In genomic region chr6:58985186-58985585, GRCm38 (mm10) we compare ENCODE assay signal across 21 mouse cellular contexts. TPM values are rescaled to one million over a fixed set of nuclear protein-coding genes. Genes with fewer than 3 reads are reported as not detected.
DNase-seq lines count a peak whose midpoint lies in the region; ATAC-seq and TF ChIP-seq lines count a peak whose summit lies in the region.
"Had no signal": no experiment of that assay in that cellular context is flagged by ENCODE, and none has a peak within 500 bp of the region (broad histone marks: within the 10 kb centered on the region; RNA-seq: fewer than 3 reads in every experiment).

No protein-coding gene starts in this region.

- in situ Hi-C loops in CH12.LX (cut with MboI; ENCODE audit: low pct_ligation_motif_present, low pct_unique_long_range_greater_than_20kb, low sequenced_read_pairs): no loop called here

- H3K79me2 ChIP-seq in CH12.LX (replicated peaks; ENCODE audit: control insufficient read depth, extremely low read depth, insufficient read depth, poor library complexity, severe bottlenecking): no peaks in the 10 kb centered on the region

- TF ChIP-seq RAD21 in CH12.LX (IDR thresholded peaks at IDR 0.05; ENCODE audit: low read depth, low read length): peak; percentile 45

- H3K4me2 ChIP-seq in forebrain, embryonic 14.5 days (ENCODE audit: low read length): no peak overlapping the region
- no peak overlapping the region for H3K4me2 ChIP-seq in forebrain, embryonic 15.5 days (replicated peaks)
- no peak overlapping the region for H3K4me2 ChIP-seq in hindbrain, postnatal 0 days (ENCODE audit: low read depth, low read length)
- H3K4me2 ChIP-seq in hindbrain, embryonic 12.5 days (replicated peaks): no peak overlapping the region
- H3K4me2 ChIP-seq in liver, postnatal 0 days (ENCODE audit: low read depth, low read length): no peak overlapping the region
- no peak overlapping the region for H3K4me2 ChIP-seq in liver, embryonic 11.5 days
- H3K4me2 ChIP-seq in CH12.LX (ENCODE audit: insufficient read depth, low read depth, poor library complexity, severe bottlenecking): no peak overlapping the region
- H3K4me2 ChIP-seq: embryonic facial prominence, embryonic 15.5 days; limb, embryonic 15.5 days had no signal

- H3K9me3 ChIP-seq in forebrain, embryonic 14.5 days (replicated peaks; ENCODE audit: control insufficient read depth, low read length): no peaks in the 10 kb centered on the region
- H3K9me3 ChIP-seq in forebrain, embryonic 15.5 days: no peaks in the 10 kb centered on the region
- H3K9me3 ChIP-seq in hindbrain, postnatal 0 days (ENCODE audit: low read length): no peaks in the 10 kb centered on the region
- H3K9me3 ChIP-seq in hindbrain, embryonic 12.5 days (replicated peaks): no peaks in the 10 kb centered on the region
- H3K9me3 ChIP-seq in liver, postnatal 0 days (ENCODE audit: low read length): no peaks in the 10 kb centered on the region
- H3K9me3 ChIP-seq in liver, embryonic 11.5 days (ENCODE audit: control insufficient read depth, low read length): no peaks in the 10 kb centered on the region
- no peaks in the 10 kb centered on the region for H3K9me3 ChIP-seq in CH12.LX (replicated peaks; ENCODE audit: low read length)
- H3K9me3 ChIP-seq: embryonic facial prominence, embryonic 15.5 days; hindbrain, embryonic 10.5 days; limb, embryonic 15.5 days had no signal

- H3K27ac ChIP-seq in forebrain, embryonic 14.5 days (ENCODE audit: low read depth, low read length): no peak overlapping the region
- no peak overlapping the region for H3K27ac ChIP-seq in forebrain, embryonic 15.5 days (replicated peaks)
- H3K27ac ChIP-seq in hindbrain, postnatal 0 days: no peak overlapping the region
- no peak overlapping the region for H3K27ac ChIP-seq in hindbrain, embryonic 12.5 days
- H3K27ac ChIP-seq in liver, postnatal 0 days (ENCODE audit: low read depth): no peak overlapping the region
- H3K27ac ChIP-seq in liver, embryonic 11.5 days (ENCODE audit: low read depth, low read length): no peak overlapping the region
- H3K27ac ChIP-seq in CH12.LX (ENCODE audit: insufficient read depth, low read depth): no peak overlapping the region
- H3K27ac ChIP-seq: embryonic facial prominence, embryonic 15.5 days; hindbrain, embryonic 10.5 days; limb, embryonic 15.5 days had no signal

- dilution Hi-C loops in CH12.LX (cut with MboI; ENCODE audit: extremely low pct_ligation_motif_present, extremely low pct_unique_long_range_greater_than_20kb, low sequenced_read_pairs): no loop called here

- peak; percentile 42 for TF ChIP-seq CTCF in hindbrain, postnatal 0 days (IDR thresholded peaks at IDR 0.05; ENCODE audit: low read depth)
- peak; percentile 30 for TF ChIP-seq CTCF in liver, postnatal 0 days (IDR thresholded peaks at IDR 0.05; ENCODE audit: low read depth)
- TF ChIP-seq CTCF in CH12.LX (conservative IDR thresholded peaks at IDR 0.05 in 1 of 2, IDR thresholded peaks at IDR 0.05 in 1 of 2; ENCODE audit: low read depth in 2 of 2, low read length in 2 of 2): peak in 1 of 2 experiments; percentile 39; a peak in 2 of 4 replicates

- no peaks in the 10 kb centered on the region for H3K36me3 ChIP-seq in forebrain, embryonic 14.5 days (ENCODE audit: control insufficient read depth, insufficient read depth, low read length)
- H3K36me3 ChIP-seq in forebrain, embryonic 15.5 days: no peaks in the 10 kb centered on the region
- H3K36me3 ChIP-seq in hindbrain, postnatal 0 days (ENCODE audit: insufficient read depth, low read length): no peaks in the 10 kb centered on the region
- no peaks in the 10 kb centered on the region for H3K36me3 ChIP-seq in hindbrain, embryonic 12.5 days
- no peaks in the 10 kb centered on the region for H3K36me3 ChIP-seq in liver, postnatal 0 days (replicated peaks; ENCODE audit: insufficient read depth, low read length)
- H3K36me3 ChIP-seq in liver, embryonic 11.5 days (ENCODE audit: control insufficient read depth, insufficient read depth, low read length): no peaks in the 10 kb centered on the region
- H3K36me3 ChIP-seq in CH12.LX (replicated peaks in 1 of 2; ENCODE audit: control insufficient read depth in 1 of 2, insufficient read depth in 1 of 2, low read length in 1 of 2): no peaks in the 10 kb centered on the region
- H3K36me3 ChIP-seq: embryonic facial prominence, embryonic 15.5 days; hindbrain, embryonic 10.5 days; limb, embryonic 15.5 days had no signal

- DNase-seq in forebrain, embryonic 14.5 days (ENCODE audit: low spot score): peak; percentile 19
- peak; percentile 17 for DNase-seq in hindbrain, postnatal 0 days (ENCODE audit: low spot score)
- DNase-seq in liver, postnatal 0 days: no peak
- DNase-seq in liver, embryonic 11.5 days (ENCODE audit: low spot score): no peak
- DNase-seq in CH12.LX (ENCODE audit: extremely low read depth): no peak
- no peak for DNase-seq in thymus, postnatal 4 days
- DNase-seq: adrenal gland, postnatal 14 days; cerebellum, adult 11-12 months; cerebellum, postnatal 14 days; embryo, embryonic 11 days; heart, adult 18-20 months; retina, postnatal 1 day had no signal

- ATAC-seq in forebrain, embryonic 14.5 days: no peak
- ATAC-seq in forebrain, embryonic 15.5 days (replicated peaks): no peak
- no peak for ATAC-seq in hindbrain, postnatal 0 days
- no peak for ATAC-seq in hindbrain, embryonic 12.5 days (ENCODE audit: low FRiP score)
- ATAC-seq in liver, postnatal 0 days: no peak
- no peak for ATAC-seq in liver, embryonic 11.5 days (replicated peaks; ENCODE audit: low FRiP score)
- ATAC-seq: CD4-positive, CD25-positive, alpha-beta regulatory T cell, adult 4 months; midbrain, embryonic 16.5 days had no signal

- no peaks in the 10 kb centered on the region for H3K27me3 ChIP-seq in forebrain, embryonic 14.5 days (replicated peaks; ENCODE audit: control insufficient read depth, insufficient read depth, low read length)
- H3K27me3 ChIP-seq in forebrain, embryonic 15.5 days: no peaks in the 10 kb centered on the region
- H3K27me3 ChIP-seq in hindbrain, postnatal 0 days (ENCODE audit: insufficient read depth, low read length): no peaks in the 10 kb centered on the region
- no peaks in the 10 kb centered on the region for H3K27me3 ChIP-seq in hindbrain, embryonic 12.5 days
- no peaks in the 10 kb centered on the region for H3K27me3 ChIP-seq in liver, postnatal 0 days (ENCODE audit: insufficient read depth, low read length)
- H3K27me3 ChIP-seq in liver, embryonic 11.5 days (replicated peaks; ENCODE audit: control insufficient read depth, insufficient read depth, low read length): no peaks in the 10 kb centered on the region
- no peaks in the 10 kb centered on the region for H3K27me3 ChIP-seq in CH12.LX (replicated peaks)
- H3K27me3 ChIP-seq: embryonic facial prominence, embryonic 15.5 days; limb, embryonic 15.5 days had no signal

- H3K4me3 ChIP-seq in forebrain, embryonic 14.5 days (ENCODE audit: low read depth, low read length): no peak overlapping the region
- no peak overlapping the region for H3K4me3 ChIP-seq in forebrain, embryonic 15.5 days
- no peak overlapping the region for H3K4me3 ChIP-seq in hindbrain, postnatal 0 days (ENCODE audit: low read length)
- H3K4me3 ChIP-seq in hindbrain, embryonic 12.5 days: no peak overlapping the region
- no peak overlapping the region for H3K4me3 ChIP-seq in liver, postnatal 0 days (ENCODE audit: low read depth, low read length)
- H3K4me3 ChIP-seq in liver, embryonic 11.5 days (ENCODE audit: low read depth, low read length): no peak overlapping the region
- H3K4me3 ChIP-seq in CH12.LX (replicated peaks in 1 of 3; ENCODE audit: low read depth in 2 of 3, low read length in 2 of 3, poor library complexity in 1 of 3): no peak overlapping the region
- H3K4me3 ChIP-seq: embryonic facial prominence, embryonic 15.5 days; hindbrain, embryonic 10.5 days; limb, embryonic 15.5 days had no signal

- H3K9ac ChIP-seq in forebrain, embryonic 14.5 days (ENCODE audit: low read length): no peak overlapping the region
- H3K9ac ChIP-seq in forebrain, embryonic 15.5 days (replicated peaks): no peak overlapping the region
- no peak overlapping the region for H3K9ac ChIP-seq in hindbrain, postnatal 0 days (replicated peaks; ENCODE audit: low read length)
- H3K9ac ChIP-seq in hindbrain, embryonic 12.5 days: no peak overlapping the region
- H3K9ac ChIP-seq in liver, postnatal 0 days (replicated peaks): no peak overlapping the region
- no peak overlapping the region for H3K9ac ChIP-seq in liver, embryonic 11.5 days (ENCODE audit: low read depth, low read length)
- no peak overlapping the region for H3K9ac ChIP-seq in CH12.LX (ENCODE audit: insufficient read depth, low read depth)
- H3K9ac ChIP-seq: embryonic facial prominence, embryonic 15.5 days; limb, embryonic 15.5 days had no signal

- no peaks in the 10 kb centered on the region for H3K4me1 ChIP-seq in forebrain, embryonic 14.5 days (ENCODE audit: control insufficient read depth, insufficient read depth, low read length)
- no peaks in the 10 kb centered on the region for H3K4me1 ChIP-seq in forebrain, embryonic 15.5 days
- no peaks in the 10 kb centered on the region for H3K4me1 ChIP-seq in hindbrain, postnatal 0 days (ENCODE audit: insufficient read depth, low read length)
- H3K4me1 ChIP-seq in hindbrain, embryonic 12.5 days: no peaks in the 10 kb centered on the region
- H3K4me1 ChIP-seq in liver, postnatal 0 days (ENCODE audit: insufficient read depth): no peaks in the 10 kb centered on the region
- H3K4me1 ChIP-seq in liver, embryonic 11.5 days (replicated peaks; ENCODE audit: control insufficient read depth, insufficient read depth, low read length): no peaks in the 10 kb centered on the region
- no peaks in the 10 kb centered on the region for H3K4me1 ChIP-seq in CH12.LX (ENCODE audit: control insufficient read depth in 1 of 2, insufficient read depth in 2 of 2)
- H3K4me1 ChIP-seq: embryonic facial prominence, embryonic 15.5 days; hindbrain, embryonic 10.5 days; limb, embryonic 15.5 days had no signal

- TF ChIP-seq POLR2A in CH12.LX (IDR thresholded peaks at IDR 0.05; ENCODE audit: low read depth, low read length): no peak

- WGBS in forebrain, embryonic 14.5 days: 74% methylated on average over 8 of the region's 8 CpGs
- WGBS in forebrain, embryonic 15.5 days: 74% methylated on average over 8 of the region's 8 CpGs
- 72% methylated on average over 8 of the region's 8 CpGs for WGBS in hindbrain, postnatal 0 days
- WGBS in hindbrain, embryonic 12.5 days: 87% methylated on average over 8 of the region's 8 CpGs
- WGBS in liver, postnatal 0 days (ENCODE audit: insufficient replicate concordance): 84% methylated on average over 8 of the region's 8 CpGs
- WGBS in liver, embryonic 11.5 days: 89% methylated on average over 8 of the region's 8 CpGs

- no peak for TF ChIP-seq EP300 in liver, postnatal 0 days (IDR thresholded peaks at IDR 0.05; ENCODE audit: low read depth)
- no peak for TF ChIP-seq EP300 in CH12.LX (IDR thresholded peaks at IDR 0.05; ENCODE audit: low read length)

RNA-seq across cellular contexts. Expression of gene Fam13a, which starts 39.2 kb away (rescaled TPM):
- polyA plus RNA-seq in forebrain, embryonic 14.5 days (2014; fragmentation: Nextera tagmentation; extraction: Ambion mirVana): 6.5 and 8.8 TPM in 2 replicates
- 8.3 and 9.0 TPM in 2 replicates for polyA plus RNA-seq in forebrain, embryonic 15.5 days (2015; fragmentation: Nextera tagmentation; extraction: Ambion mirVana)
- 2.9 and 5.1 TPM in 2 replicates for total RNA-seq in hindbrain, postnatal 0 days (2014; rRNA removed)
- 14.3 and 14.4 TPM in 2 replicates for polyA plus RNA-seq in hindbrain, postnatal 0 days (2015; fragmentation: Nextera tagmentation; extraction: Ambion mirVana)
- 6.2 and 6.8 TPM in 2 replicates for polyA plus RNA-seq in hindbrain, embryonic 12.5 days (2016; fragmentation: Nextera tagmentation; extraction: Ambion mirVana)
- 1.2 and 1.6 TPM in 2 replicates for polyA plus RNA-seq in liver, postnatal 0 days (2015; fragmentation: Nextera tagmentation; extraction: Ambion mirVana)
- 1.5 and 2.1 TPM in 2 replicates for polyA plus RNA-seq in liver, embryonic 11.5 days (2014; fragmentation: Nextera tagmentation; extraction: Ambion mirVana)
- total RNA-seq in CH12.LX (2012; rRNA removed): 0.04 and 0.17 TPM in 2 replicates
- not detected in 2 replicates for total RNA-seq in CH12.LX (2014; rRNA removed)
- 0.18 and 0.21 TPM in 2 replicates for polyA plus RNA-seq in CH12.LX (2012; ENCODE audit: insufficient read length, low read depth)
- total RNA-seq: megakaryocyte, adult 5-6 weeks; MEL had no signal

Comparison
In these comparisons a context has a peak if more than half of its experiments do, and no peak if none do; other contexts are left out.
1. DNase-seq: peak in forebrain, embryonic 14.5 days (single experiment) and hindbrain, postnatal 0 days (single experiment); none in liver, postnatal 0 days (single experiment), liver, embryonic 11.5 days (single experiment), CH12.LX (single experiment) and thymus, postnatal 4 days (single experiment).